ENCODE assay signal across 8 mouse cellular contexts in genomic region chr14:54443196-54443595, GRCm38 (mm10). TPM values are rescaled to one million over a fixed set of nuclear protein-coding genes. Genes with fewer than 3 reads are reported as not detected.
DNase-seq lines count a peak whose midpoint lies in the region; ATAC-seq and TF ChIP-seq lines count a peak whose summit lies in the region.

No protein-coding gene starts in this region.

- H3K4me2 ChIP-seq in hindbrain, embryonic 16.5 days (ENCODE audit: low read length) = no peak overlapping the region

- intact Hi-C loops in left cerebral cortex, adult 2 months (cut with DNase I) = no loop called here

- ATAC-seq in hindbrain, embryonic 16.5 days = peak; percentile 60

- 66% methylated on average over 3 of the region's 3 CpGs for WGBS in spleen, adult 2 months
- WGBS in hindbrain, embryonic 16.5 days = 37% methylated on average over 3 of the region's 3 CpGs

- no peak for DNase-seq in spleen, adult 2 months (ENCODE audit: low read depth in 1 of 2, low spot score in 2 of 2)
- DNase-seq in spleen, adult 18-20 months = no peak
- peak; percentile 47 for DNase-seq in forelimb bud, embryonic 11.5 days (ENCODE audit: low read depth, low spot score)
- DNase-seq in neural tube, embryonic 10.5 days (ENCODE audit: extremely low spot score, low spot score) = peak; percentile 45
- DNase-seq in thymus, adult 18-20 months = no peak
- no peak for DNase-seq in cerebellum, postnatal 25 days
- no peak for DNase-seq in left cerebral cortex, adult 2 months (ENCODE audit: extremely low spot score in 1 of 2, low spot score in 2 of 2)

- H3K27ac ChIP-seq in spleen, adult 2 months (ENCODE audit: insufficient read depth, low read length) = peak overlapping the region; percentile 45
- no peak overlapping the region; the same call in 1 of the 2 replicates for H3K27ac ChIP-seq in hindbrain, embryonic 16.5 days (ENCODE audit: low read depth, low read length)
- H3K27ac ChIP-seq in left cerebral cortex, adult 2 months = no peak overlapping the region

- H3K4me1 ChIP-seq in spleen, adult 2 months (ENCODE audit: control insufficient read depth, insufficient read depth, insufficient read length) = peaks cover 5% of the 10 kb centered on the region; the same call in 1 of the 2 replicates
- H3K4me1 ChIP-seq in hindbrain, embryonic 16.5 days (ENCODE audit: control insufficient read depth, insufficient read depth, low read depth, low read length) = no peaks in the 10 kb centered on the region

- H3K27me3 ChIP-seq in spleen, adult 2 months (ENCODE audit: control insufficient read depth, insufficient read depth, low read length) = no peaks in the 10 kb centered on the region
- no peaks in the 10 kb centered on the region for H3K27me3 ChIP-seq in hindbrain, embryonic 16.5 days (replicated peaks; ENCODE audit: control insufficient read depth, insufficient read depth, low read length)

- no peaks in the 10 kb centered on the region for H3K36me3 ChIP-seq in spleen, adult 2 months (ENCODE audit: control insufficient read depth, insufficient read depth, low read length)
- no peaks in the 10 kb centered on the region for H3K36me3 ChIP-seq in hindbrain, embryonic 16.5 days (ENCODE audit: control insufficient read depth, insufficient read depth, low read length)

- no peak for TF ChIP-seq CTCF in spleen, adult 2 months (IDR thresholded peaks at IDR 0.05; ENCODE audit: extremely low read depth, insufficient read depth, insufficient read length, insufficient replicate concordance)
- TF ChIP-seq CTCF in left cerebral cortex, adult 2 months (IDR thresholded peaks at IDR 0.05) = no peak

- H3K4me3 ChIP-seq in spleen, adult 2 months (ENCODE audit: extremely low read depth, insufficient read depth, insufficient read length) = no peak overlapping the region
- H3K4me3 ChIP-seq in hindbrain, embryonic 16.5 days (ENCODE audit: low read length) = no peak overlapping the region
- H3K4me3 ChIP-seq in left cerebral cortex, adult 2 months = no peak overlapping the region

- no peaks in the 10 kb centered on the region for H3K9me3 ChIP-seq in hindbrain, embryonic 16.5 days (ENCODE audit: control insufficient read depth, low read length)

- no peak overlapping the region for H3K9ac ChIP-seq in hindbrain, embryonic 16.5 days (ENCODE audit: low read depth, low read length)

- TF ChIP-seq POLR2A in spleen, adult 2 months (IDR thresholded peaks at IDR 0.05; ENCODE audit: low read depth, low read length) = no peak

RNA-seq across cellular contexts. Expression of gene Mmp14, which starts 11.8 kb away (rescaled TPM):
- 42.0 and 63.2 TPM in 2 replicates for polyA plus RNA-seq in spleen, adult 2 months (2012; rRNA removed)
- polyA plus RNA-seq in hindbrain, embryonic 16.5 days (2015; fragmentation: Nextera tagmentation; extraction: Ambion mirVana) = 45.1 and 56.1 TPM in 2 replicates
- total RNA-seq in left cerebral cortex, adult 2 months (2021) = 10 to 100 TPM; 10.3 to 13.8 TPM

RNA-seq across cellular contexts. Expression of gene Mrpl52, which starts 16.5 kb away (rescaled TPM):
- 221 and 393 TPM in 2 replicates for polyA plus RNA-seq in spleen, adult 2 months (2012; rRNA removed)
- 218 and 228 TPM in 2 replicates for polyA plus RNA-seq in hindbrain, embryonic 16.5 days (2015; fragmentation: Nextera tagmentation; extraction: Ambion mirVana)
- total RNA-seq in left cerebral cortex, adult 2 months (2021) = 10 to 100 TPM; 78.6 to 79.2 TPM

RNA-seq across cellular contexts. Expression of gene Lrp10, which starts 20.7 kb away (rescaled TPM):
- 154 and 206 TPM in 2 replicates for polyA plus RNA-seq in spleen, adult 2 months (2012; rRNA removed)
- 31.4 and 35.6 TPM in 2 replicates for polyA plus RNA-seq in hindbrain, embryonic 16.5 days (2015; fragmentation: Nextera tagmentation; extraction: Ambion mirVana)
- 10 to 100 TPM; 18.9 to 25.0 TPM for total RNA-seq in left cerebral cortex, adult 2 months (2021)

RNA-seq across cellular contexts. Expression of gene Slc7a7, which starts 25.6 kb away (rescaled TPM):
- polyA plus RNA-seq in spleen, adult 2 months (2012; rRNA removed) = 24.6 and 31.2 TPM in 2 replicates
- 4.9 and 5.9 TPM in 2 replicates for polyA plus RNA-seq in hindbrain, embryonic 16.5 days (2015; fragmentation: Nextera tagmentation; extraction: Ambion mirVana)
- 1 to 10 TPM; 1.6 to 3.4 TPM for total RNA-seq in left cerebral cortex, adult 2 months (2021)

RNA-seq across cellular contexts. Expression of gene Rem2, which starts 32.7 kb away (rescaled TPM):
- 0.22 and 0.40 TPM in 2 replicates for polyA plus RNA-seq in spleen, adult 2 months (2012; rRNA removed)
- polyA plus RNA-seq in hindbrain, embryonic 16.5 days (2015; fragmentation: Nextera tagmentation; extraction: Ambion mirVana) = 38.5 and 39.5 TPM in 2 replicates
- total RNA-seq in left cerebral cortex, adult 2 months (2021) = 1 to 10 TPM; 3.2 to 7.2 TPM

Comparison
In these comparisons a context has a peak if more than half of its experiments do, and no peak if none do; other contexts are left out.
1. DNase-seq: peak in forelimb bud, embryonic 11.5 days (single experiment) and neural tube, embryonic 10.5 days (single experiment); none in spleen, adult 2 months (0 of 2), spleen, adult 18-20 months (0 of 2), thymus, adult 18-20 months (0 of 2), cerebellum, postnatal 25 days (0 of 2) and left cerebral cortex, adult 2 months (0 of 2).